Mouse (Mus musculus) kidney, adult 2 months (tissue): Measurements from ENCODE around the gene Ell2.

Experiments used
- CTCF ChIP-seq: fragments of 200-500 bp; conservative IDR thresholded peaks from 2 replicates; pipeline ENCODE4 v1.5.1; 2011; ENCODE audit warnings: low read depth, mild to moderate bottlenecking, control low read depth, low read length, moderate library complexity, mixed read lengths; ENCODE audit not compliant: insufficient read depth, insufficient read length
- POLR2A ChIP-seq: fragments of 200-500 bp; IDR thresholded peaks from one replicate; pipeline ENCODE4 v1.6.1; 2011; ENCODE audit warnings: low read depth, low read length, control low read depth

DNA sequence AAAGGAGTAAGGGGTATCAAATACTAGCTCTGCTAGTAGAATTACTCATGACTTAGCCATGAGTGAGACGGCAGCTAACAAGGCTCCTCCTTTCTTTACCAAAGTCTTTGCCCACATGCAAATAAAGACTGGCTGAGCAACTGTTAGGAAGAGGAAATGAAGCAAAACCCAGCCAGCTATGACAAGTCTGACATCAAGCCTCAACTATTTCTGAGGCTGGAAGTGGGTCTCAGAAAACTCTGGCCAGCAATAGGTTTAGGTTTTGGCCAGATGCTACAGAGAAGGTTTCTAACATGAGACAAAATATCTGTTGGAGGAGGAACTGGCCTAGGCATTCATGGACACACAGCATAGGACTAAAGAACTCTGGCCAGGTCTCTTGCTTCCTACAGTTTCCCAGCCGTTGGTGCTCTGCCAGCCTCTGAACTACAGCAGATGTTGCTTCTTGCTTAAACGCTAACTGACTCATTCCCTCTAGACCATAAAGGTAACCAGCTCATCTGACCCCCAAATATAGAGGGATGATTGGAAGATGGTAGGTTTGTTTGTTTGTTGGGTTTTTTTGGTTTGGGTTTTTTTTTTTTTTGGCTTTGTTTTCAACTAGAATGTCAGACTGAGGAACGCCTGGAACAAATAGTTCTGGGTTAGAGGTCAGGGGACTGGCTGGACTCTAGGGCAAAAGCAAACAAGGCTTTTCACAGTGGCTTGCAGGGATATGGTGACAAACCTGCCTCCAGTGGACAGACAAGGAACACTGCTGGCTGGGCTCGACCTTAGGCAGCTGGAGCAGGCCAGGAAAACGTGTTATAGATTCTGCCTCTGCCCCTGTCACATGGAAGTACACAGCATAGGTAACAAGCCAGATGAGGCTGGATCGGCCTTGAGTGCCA is 92.1 kb downstream of the Ell2 start:
- no peak for TF ChIP-seq POLR2A
- peak; percentile 67 for TF ChIP-seq CTCF
